Mouse (Mus musculus): ENCODE measurements around the gene E2f3. TPM values are rescaled to one million over a fixed set of nuclear protein-coding genes. Genes with fewer than 3 reads are reported as not detected.
A peak's percentile ranks its signal among the peaks of the same experiment; 100 is the strongest.

Gene E2f3
- polyA plus RNA-seq, 1 experiment from 2014 or later: 5.4 TPM

- Histone ChIP-seq H3K27ac (no peak overlapping the region), H3K9ac (no peak overlapping the region), H3K36me3 (peaks cover 29% of the 10 kb centered on the region)
Measured at GRCm38 (mm10) chr13:29954741-29955140, 31.1 kb downstream of the E2f3 start.

GRCm38 (mm10) chr13:29953417-29954045 is 32.3 kb downstream of the E2f3 start:
- H3K27ac ChIP-seq: no peak overlapping the region
- ATAC-seq (ENCODE audit: low read depth) (no peak), DNase-seq (no peak)
- no peaks in the 10 kb centered on the region for H3K27me3 ChIP-seq
- 90% methylated on average over 4 of the region's 4 CpGs for WGBS (ENCODE audit: insufficient replicate concordance)
- H3K4me3 ChIP-seq (replicated peaks): no peak overlapping the region
- peaks cover 40% of the 10 kb centered on the region for H3K4me1 ChIP-seq (replicated peaks)
- H3K4me2 ChIP-seq: no peak overlapping the region
- H3K9me3 ChIP-seq (replicated peaks): no peaks in the 10 kb centered on the region
- no peak overlapping the region for H3K9ac ChIP-seq
- peaks cover 24% of the 10 kb centered on the region for H3K36me3 ChIP-seq

More at GRCm38 (mm10) chr13:29954741-29955140, 31.1 kb downstream of the E2f3 start:
- peaks cover 38% of the 10 kb centered on the region for H3K4me1 ChIP-seq (replicated peaks)
- H3K27me3 ChIP-seq: no peaks in the 10 kb centered on the region
- no peak overlapping the region for H3K4me3 ChIP-seq (replicated peaks)
- no peak overlapping the region for H3K4me2 ChIP-seq
- DNase-seq: no peak
- ATAC-seq (ENCODE audit: low read depth): no peak
- WGBS (ENCODE audit: insufficient replicate concordance): 90% methylated on average over 10 of the region's 10 CpGs
- H3K9me3 ChIP-seq (replicated peaks): no peaks in the 10 kb centered on the region

GRCm38 (mm10) chr13:29946045-29946444 is 39.8 kb downstream of the E2f3 start:
- WGBS (ENCODE audit: insufficient replicate concordance): 86% methylated on average over 8 of the region's 8 CpGs
- no peak for DNase-seq

GRCm38 (mm10) chr13:29944915-29945570 is 40.8 kb downstream of the E2f3 start:
- peaks cover 10% of the 10 kb centered on the region; the same call in 1 of the 2 replicates for H3K4me1 ChIP-seq (replicated peaks)
- WGBS (ENCODE audit: insufficient replicate concordance): 68% methylated on average over 8 of the region's 9 CpGs
- ATAC-seq (ENCODE audit: low read depth) (0 out of 2 replicates have a peak, but pooled peaks have one; percentile 39), DNase-seq (no peak)
- no peak overlapping the region for H3K4me3 ChIP-seq (replicated peaks)
- H3K9me3 ChIP-seq (replicated peaks): no peaks in the 10 kb centered on the region
- H3K27ac ChIP-seq: no peak overlapping the region
- no peaks in the 10 kb centered on the region for H3K27me3 ChIP-seq
- H3K4me2 ChIP-seq: no peak overlapping the region
- H3K36me3 ChIP-seq: peaks cover 31% of the 10 kb centered on the region
- H3K9ac ChIP-seq: no peak overlapping the region

More at GRCm38 (mm10) chr13:29946045-29946444, 39.8 kb downstream of the E2f3 start:
- H3K4me1 ChIP-seq (replicated peaks): peaks cover 17% of the 10 kb centered on the region
- H3K4me3 ChIP-seq (replicated peaks): no peak overlapping the region
- ATAC-seq (ENCODE audit: low read depth): no peak
- no peaks in the 10 kb centered on the region for H3K27me3 ChIP-seq
- H3K27ac ChIP-seq: no peak overlapping the region
- no peak overlapping the region for H3K4me2 ChIP-seq
- H3K9ac ChIP-seq: no peak overlapping the region
- no peaks in the 10 kb centered on the region for H3K9me3 ChIP-seq (replicated peaks)
- H3K36me3 ChIP-seq: peaks cover 29% of the 10 kb centered on the region

- Histone ChIP-seq H3K9me3 (replicated peaks) (no peaks in the 10 kb centered on the region), H3K27ac (no peak overlapping the region), H3K4me1 (replicated peaks) (peaks cover 10% of the 10 kb centered on the region; the same call in 1 of the 2 replicates), H3K27me3 (no peaks in the 10 kb centered on the region), H3K36me3 (peaks cover 28% of the 10 kb centered on the region), H3K4me2 (no peak overlapping the region), H3K4me3 (replicated peaks) (no peak overlapping the region), H3K9ac (no peak overlapping the region)
- ATAC-seq (ENCODE audit: low read depth) (no peak), DNase-seq (no peak)
- WGBS (ENCODE audit: insufficient replicate concordance): 84% methylated on average over 8 of the region's 8 CpGs
Measured at GRCm38 (mm10) chr13:29944493-29944892, 41.4 kb downstream of the E2f3 start.

- Histone ChIP-seq H3K36me3 (peaks cover 28% of the 10 kb centered on the region), H3K27ac (no peak overlapping the region), H3K4me2 (no peak overlapping the region), H3K9me3 (replicated peaks) (no peaks in the 10 kb centered on the region), H3K4me1 (replicated peaks) (peaks cover 3% of the 10 kb centered on the region; the same call in 1 of the 2 replicates), H3K4me3 (replicated peaks) (no peak overlapping the region), H3K27me3 (no peaks in the 10 kb centered on the region), H3K9ac (no peak overlapping the region)
- no peak for DNase-seq
- 68% methylated on average over 3 of the region's 3 CpGs for WGBS (ENCODE audit: insufficient replicate concordance)
- no peak for ATAC-seq (ENCODE audit: low read depth)
Measured at GRCm38 (mm10) chr13:29943541-29944039, 42.3 kb downstream of the E2f3 start.

GRCm38 (mm10) chr13:29940071-29940470 is 45.8 kb downstream of the E2f3 start:
- DNase-seq (no peak), ATAC-seq (ENCODE audit: low read depth) (no peak)
- Histone ChIP-seq H3K4me1 (replicated peaks) (0 out of 2 replicates have a peak, but pooled peaks cover 2% of the 10 kb centered on the region), H3K27me3 (no peaks in the 10 kb centered on the region), H3K4me2 (no peak overlapping the region), H3K9me3 (replicated peaks) (no peaks in the 10 kb centered on the region), H3K9ac (no peak overlapping the region), H3K27ac (no peak overlapping the region), H3K36me3 (peaks cover 46% of the 10 kb centered on the region), H3K4me3 (replicated peaks) (no peak overlapping the region)
- 78% methylated on average over 7 of the region's 7 CpGs for WGBS (ENCODE audit: insufficient replicate concordance)

- H3K36me3 ChIP-seq: peaks cover 45% of the 10 kb centered on the region
- H3K4me3 ChIP-seq (replicated peaks): no peak overlapping the region
- no peak overlapping the region for H3K9ac ChIP-seq
- ATAC-seq (ENCODE audit: low read depth) (no peak), DNase-seq (no peak)
- no peak overlapping the region for H3K4me2 ChIP-seq
- H3K27ac ChIP-seq: no peak overlapping the region
- no peaks in the 10 kb centered on the region for H3K27me3 ChIP-seq
- no peaks in the 10 kb centered on the region for H3K4me1 ChIP-seq (replicated peaks)
- WGBS (ENCODE audit: insufficient replicate concordance): 78% methylated on average over 4 of the region's 4 CpGs
- H3K9me3 ChIP-seq (replicated peaks): no peaks in the 10 kb centered on the region
Measured at GRCm38 (mm10) chr13:29939399-29939798, 46.5 kb downstream of the E2f3 start.

- no peak overlapping the region for H3K4me2 ChIP-seq
- H3K27ac ChIP-seq: no peak overlapping the region
- no peaks in the 10 kb centered on the region for H3K9me3 ChIP-seq (replicated peaks)
- ATAC-seq (ENCODE audit: low read depth): no peak
- no peak for DNase-seq
- peaks cover 43% of the 10 kb centered on the region for H3K36me3 ChIP-seq
- 73% methylated on average over 6 of the region's 6 CpGs for WGBS (ENCODE audit: insufficient replicate concordance)
- no peak overlapping the region for H3K9ac ChIP-seq
- no peak overlapping the region for H3K4me3 ChIP-seq (replicated peaks)
- no peaks in the 10 kb centered on the region for H3K4me1 ChIP-seq (replicated peaks)
- no peaks in the 10 kb centered on the region for H3K27me3 ChIP-seq
Measured at GRCm38 (mm10) chr13:29938776-29939175, 47.1 kb downstream of the E2f3 start.

GRCm38 (mm10) chr13:29926168-29926567 is 59.7 kb downstream of the E2f3 start:
- no peaks in the 10 kb centered on the region for H3K9me3 ChIP-seq (replicated peaks)
- no peak overlapping the region for H3K27ac ChIP-seq
- H3K4me1 ChIP-seq (replicated peaks): no peaks in the 10 kb centered on the region
- no peak overlapping the region for H3K9ac ChIP-seq
- H3K36me3 ChIP-seq: peaks cover 3% of the 10 kb centered on the region; the same call in 1 of the 2 replicates
- WGBS (ENCODE audit: insufficient replicate concordance): 70% methylated on average over 3 of the region's 3 CpGs
- ATAC-seq (ENCODE audit: low read depth) (no peak), DNase-seq (no peak)
- no peak overlapping the region for H3K4me3 ChIP-seq (replicated peaks)
- no peaks in the 10 kb centered on the region for H3K27me3 ChIP-seq
- no peak overlapping the region for H3K4me2 ChIP-seq

- Histone ChIP-seq H3K4me2 (no peak overlapping the region), H3K36me3 (peaks cover 53% of the 10 kb centered on the region), H3K27ac (no peak overlapping the region), H3K9ac (no peak overlapping the region), H3K9me3 (replicated peaks) (no peaks in the 10 kb centered on the region), H3K4me3 (replicated peaks) (no peak overlapping the region), H3K4me1 (replicated peaks) (no peaks in the 10 kb centered on the region), H3K27me3 (no peaks in the 10 kb centered on the region)
- no peak for DNase-seq
- ATAC-seq (ENCODE audit: low read depth): no peak
- 85% methylated on average over 7 of the region's 7 CpGs for WGBS (ENCODE audit: insufficient replicate concordance)
Measured at GRCm38 (mm10) chr13:29919841-29920240, 66.0 kb downstream of the E2f3 start.

Data from liver, embryonic 13.5 days (tissue).